Mouse (Mus musculus) myocyte (in vitro differentiated cells): ENCODE results near the gene Bub3. TPM values are rescaled to one million over a fixed set of nuclear protein-coding genes. Genes with fewer than 3 reads are reported as not detected.
A peak's percentile ranks its signal among the peaks of the same experiment; 100 is the strongest.

Experiments used
- H3K27me3 ChIP-seq: one replicate; pipeline ENCODE4 v1.6.1; 2011; ENCODE audit not compliant: control insufficient read depth, insufficient read depth, insufficient read length
- H3K36me3 ChIP-seq: one replicate; pipeline ENCODE4 v1.6.1; 2011; ENCODE audit not compliant: control insufficient read depth, insufficient read depth
- H3K4me2 ChIP-seq: one replicate; pipeline ENCODE4 v1.6.1; 2011; ENCODE audit warnings: low read depth, control low read depth
- H3K4me3 ChIP-seq: one replicate; pipeline ENCODE4 v1.5.1; 2011; ENCODE audit warnings: mild to moderate bottlenecking, control low read depth, moderate library complexity
- H3K79me2 ChIP-seq: one replicate; pipeline ENCODE4 v1.6.1; 2011; ENCODE audit not compliant: control insufficient read depth, insufficient read depth
- H3ac ChIP-seq: one replicate; pipeline ENCODE4 v1.6.1; 2011; ENCODE audit not compliant: control insufficient read depth, insufficient read length
- CEBPB ChIP-seq: IDR thresholded peaks from 2 replicates; pipeline ENCODE4 v1.6.1; 2011; ENCODE audit warnings: mild to moderate bottlenecking, moderate library complexity; ENCODE audit not compliant: poor library complexity, insufficient read depth, severe bottlenecking
- E2F4 ChIP-seq: IDR thresholded peaks from one replicate; pipeline ENCODE4 v1.6.1; 2011; ENCODE audit warnings: mild to moderate bottlenecking, control low read depth, moderate library complexity; ENCODE audit not compliant: insufficient read depth
- MAX ChIP-seq: IDR thresholded peaks from one replicate; pipeline ENCODE4 v1.6.1; 2011; ENCODE audit warnings: low read depth, mild to moderate bottlenecking, control low read depth
- MYOD1 ChIP-seq, 3 experiments: IDR thresholded peaks; one replicate each; pipeline ENCODE4 v1.6.1; 2011; ENCODE audit warnings: control low read depth in 2 of 3, low read depth in 2 of 3, mild to moderate bottlenecking in 2 of 3, moderate library complexity in 1 of 3; ENCODE audit not compliant: insufficient read length in 2 of 3, control insufficient read depth in 1 of 3
- MYOG ChIP-seq, 3 experiments: IDR thresholded peaks; one replicate each; pipeline ENCODE4 v1.6.1; 2011; ENCODE audit warnings: control low read depth in 2 of 3, low read depth in 2 of 3, mild to moderate bottlenecking in 2 of 3; ENCODE audit not compliant: insufficient read length in 2 of 3, control insufficient read depth in 1 of 3, insufficient read depth in 1 of 3
- POLR2A ChIP-seq: IDR thresholded peaks from one replicate; pipeline ENCODE4 v1.6.1; 2011; ENCODE audit warnings: low read depth, mild to moderate bottlenecking, control low read depth, moderate library complexity; ENCODE audit not compliant: insufficient read length
- POLR2AphosphoS2 ChIP-seq: IDR thresholded peaks from one replicate; pipeline ENCODE4 v1.6.1; 2011; ENCODE audit warnings: low read depth, control low read depth; ENCODE audit not compliant: insufficient read length
- REST ChIP-seq: IDR thresholded peaks from one replicate; pipeline ENCODE4 v1.6.1; 2011; ENCODE audit warnings: mild to moderate bottlenecking, control low read depth, moderate library complexity; ENCODE audit not compliant: insufficient read depth, insufficient read length
- SRF ChIP-seq: IDR thresholded peaks from one replicate; pipeline ENCODE4 v1.6.1; 2011; ENCODE audit warnings: low read depth; ENCODE audit not compliant: control insufficient read depth, insufficient read length
- TCF12 ChIP-seq: IDR thresholded peaks from one replicate; pipeline ENCODE4 v1.6.1; 2011; ENCODE audit warnings: mild to moderate bottlenecking, control low read depth; ENCODE audit not compliant: poor library complexity, insufficient read depth, severe bottlenecking
- TCF3 ChIP-seq: IDR thresholded peaks from one replicate; pipeline ENCODE4 v1.6.1; 2011; ENCODE audit warnings: low read depth, control low read depth; ENCODE audit not compliant: insufficient read length
- USF1 ChIP-seq: IDR thresholded peaks from one replicate; pipeline ENCODE4 v1.6.1; 2011; ENCODE audit warnings: low read depth, mild to moderate bottlenecking, control low read depth, moderate library complexity
- polyA plus RNA-seq: library from polyadenylated mRNA; unstranded; fragments of >200 nt; fragmentation: generic; extraction: Trizol; gene quantifications from one replicate; pipeline ENCODE4 v1.2.1, GENCODE M21; 2012; ENCODE audit warnings: missing spikeins

Gene Bub3
- polyA plus RNA-seq, 1 experiment = 99.7 TPM

- no peak for TF ChIP-seq TCF3
- no peak for TF ChIP-seq POLR2A
- no peak for TF ChIP-seq MYOD1 (IDR thresholded peaks at IDR 0.05; ENCODE audit: control insufficient read depth in 1 of 3, insufficient read length in 2 of 3, low read depth in 2 of 3)
- TF ChIP-seq POLR2AphosphoS2 = no peak
- TF ChIP-seq REST = no peak
- TF ChIP-seq MYOG (IDR thresholded peaks at IDR 0.05; ENCODE audit: control insufficient read depth in 1 of 3, insufficient read depth in 1 of 3, insufficient read length in 2 of 3, low read depth in 2 of 3) = no peak
- H3K4me3 ChIP-seq = peak overlapping the region; percentile 9
- H3K4me2 ChIP-seq = peak overlapping the region; percentile 38
- no peaks in the 10 kb centered on the region for H3K36me3 ChIP-seq
- peak overlapping the region; percentile 19 for H3ac ChIP-seq
- no peaks in the 10 kb centered on the region for H3K79me2 ChIP-seq
- peaks cover 76% of the 10 kb centered on the region for H3K27me3 ChIP-seq
These were observed 17.0 kb upstream of the Bub3 start for GRCm38 (mm10) chr7:131542872-131543622.

DNA sequence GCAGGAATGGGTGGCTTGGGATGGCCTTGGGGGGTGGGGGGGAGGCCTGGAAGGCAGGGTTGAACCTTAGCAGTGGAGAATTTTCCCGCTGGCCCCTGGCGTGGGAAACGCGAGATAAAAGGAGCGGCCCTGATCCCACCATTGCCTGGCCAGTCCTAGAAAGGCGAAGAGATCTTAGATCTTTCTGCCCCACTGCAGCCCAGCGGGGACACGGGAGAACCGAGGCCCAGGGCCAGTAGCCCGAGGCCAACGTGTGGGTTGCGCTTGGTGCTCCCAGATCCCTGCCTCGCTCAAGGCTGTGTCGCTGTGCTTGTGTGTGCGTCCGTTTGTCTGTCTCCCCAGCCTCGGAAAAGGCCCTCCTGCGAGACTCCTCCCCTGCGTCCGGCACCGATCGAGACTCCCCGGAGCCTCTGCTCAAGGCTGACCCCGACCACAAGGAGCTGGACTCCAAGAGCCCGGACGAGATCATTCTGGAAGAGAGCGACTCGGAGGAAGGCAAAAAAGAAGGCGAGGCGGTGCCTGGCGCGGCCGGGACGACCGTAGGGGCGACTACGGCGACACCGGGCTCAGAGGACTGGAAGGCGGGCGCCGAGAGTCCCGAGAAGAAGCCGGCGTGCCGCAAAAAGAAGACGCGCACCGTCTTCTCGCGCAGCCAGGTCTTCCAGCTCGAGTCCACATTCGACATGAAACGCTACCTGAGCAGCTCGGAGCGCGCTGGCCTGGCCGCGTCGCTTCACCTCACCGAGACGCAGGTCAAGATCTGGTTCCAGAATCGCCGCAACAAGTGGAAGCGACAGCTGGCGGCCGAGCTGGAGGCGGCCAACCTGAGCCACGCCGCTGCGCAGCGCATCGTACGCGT is 16.2 kb upstream of the Bub3 start:
- Histone ChIP-seq H3K4me2 (peak overlapping the region; percentile 38), H3K4me3 (no peak overlapping the region), H3ac (no peak overlapping the region), H3K36me3 (no peaks in the 10 kb centered on the region), H3K79me2 (no peaks in the 10 kb centered on the region), H3K27me3 (peaks cover 79% of the 10 kb centered on the region)
- no peak for TF ChIP-seq MYOD1 (IDR thresholded peaks at IDR 0.05; ENCODE audit: control insufficient read depth in 1 of 3, insufficient read length in 2 of 3, low read depth in 2 of 3)
- TF ChIP-seq E2F4 = no peak
- TF ChIP-seq USF1 = no peak
- no peak for TF ChIP-seq POLR2AphosphoS2
- TF ChIP-seq MYOG (IDR thresholded peaks at IDR 0.05; ENCODE audit: control insufficient read depth in 1 of 3, insufficient read depth in 1 of 3, insufficient read length in 2 of 3, low read depth in 2 of 3) = no peak
- TF ChIP-seq TCF12 = no peak
- TF ChIP-seq MAX = no peak
- no peak for TF ChIP-seq CEBPB

- TF ChIP-seq MYOD1 (IDR thresholded peaks at IDR 0.05; ENCODE audit: control insufficient read depth in 1 of 3, insufficient read length in 2 of 3, low read depth in 2 of 3) (no peak), POLR2AphosphoS2 (no peak), MAX (no peak), MYOG (IDR thresholded peaks at IDR 0.05; ENCODE audit: control insufficient read depth in 1 of 3, insufficient read depth in 1 of 3, insufficient read length in 2 of 3, low read depth in 2 of 3) (no peak), E2F4 (no peak), SRF (no peak), REST (no peak), POLR2A (no peak), USF1 (no peak), CEBPB (no peak), TCF3 (no peak), TCF12 (no peak)
- no peak overlapping the region for H3ac ChIP-seq
- no peak overlapping the region for H3K4me2 ChIP-seq
- no peak overlapping the region for H3K4me3 ChIP-seq
- H3K27me3 ChIP-seq = peaks cover 89% of the 10 kb centered on the region
- no peaks in the 10 kb centered on the region for H3K79me2 ChIP-seq
- no peaks in the 10 kb centered on the region for H3K36me3 ChIP-seq
These were observed 15.2 kb upstream of the Bub3 start for GRCm38 (mm10) chr7:131544871-131545270.

- H3K36me3 ChIP-seq = no peaks in the 10 kb centered on the region
- no peak for TF ChIP-seq E2F4
- TF ChIP-seq MAX = no peak
- TF ChIP-seq MYOG (IDR thresholded peaks at IDR 0.05; ENCODE audit: control insufficient read depth in 1 of 3, insufficient read depth in 1 of 3, insufficient read length in 2 of 3, low read depth in 2 of 3) = no peak
- TF ChIP-seq REST = no peak
- TF ChIP-seq SRF = no peak
- no peak for TF ChIP-seq USF1
- TF ChIP-seq POLR2AphosphoS2 = no peak
- H3ac ChIP-seq = no peak overlapping the region
- H3K79me2 ChIP-seq = no peaks in the 10 kb centered on the region
- no peak overlapping the region for H3K4me2 ChIP-seq
- H3K4me3 ChIP-seq = no peak overlapping the region
- H3K27me3 ChIP-seq = peaks cover 85% of the 10 kb centered on the region
These were observed 14.2 kb upstream of the Bub3 start for GRCm38 (mm10) chr7:131545701-131546385.
